Mouse (Mus musculus) E14TG2a.4 (cell line): ENCODE measurements around the gene Slx4ip.
A peak's percentile ranks its signal among the peaks of the same experiment; 100 is the strongest.

Experiments
- H3K27me3 ChIP-seq: 2 replicates; pipeline ENCODE4 v1.6.1; 2014; ENCODE audit warnings: low read length, control low read depth; ENCODE audit not compliant: insufficient read depth
- H3K36me3 ChIP-seq: 2 replicates; pipeline ENCODE4 v1.6.1; 2014; ENCODE audit warnings: low read length, control low read depth; ENCODE audit not compliant: insufficient read depth
- H3K4me1 ChIP-seq: replicated peaks from 2 replicates; pipeline ENCODE4 v1.6.1; 2014; ENCODE audit warnings: low read depth, low read length, control low read depth
- H3K4me3 ChIP-seq: replicated peaks from 2 replicates; pipeline ENCODE4 v1.5.1; 2014; ENCODE audit warnings: mild to moderate bottlenecking, low read length
- H3K9me3 ChIP-seq: 2 replicates; pipeline ENCODE4 v1.6.1; 2014; ENCODE audit warnings: low read length, control low read depth
- CTCF ChIP-seq: conservative IDR thresholded peaks from 2 replicates; pipeline ENCODE4 v1.5.1; 2014; ENCODE audit warnings: low read length
- NANOG ChIP-seq: IDR thresholded peaks from 2 replicates; pipeline ENCODE4 v1.6.1; 2014; ENCODE audit warnings: borderline replicate concordance, low read length, mixed read lengths
- POU5F1 ChIP-seq: IDR thresholded peaks from 2 replicates; pipeline ENCODE4 v1.6.1; 2014; ENCODE audit warnings: low read length, borderline replicate concordance

Slx4ip gene

GRCm38 (mm10) chr2:137094301-137094700 is 203.3 kb downstream of the Slx4ip start:
- H3K9me3 ChIP-seq: no peaks in the 10 kb centered on the region
- no peak overlapping the region for H3K4me3 ChIP-seq
- peaks cover 76% of the 10 kb centered on the region for H3K4me1 ChIP-seq
- peaks cover 71% of the 10 kb centered on the region for H3K36me3 ChIP-seq
- no peak for TF ChIP-seq POU5F1
- TF ChIP-seq CTCF: no peak
- no peak for TF ChIP-seq NANOG
- no peaks in the 10 kb centered on the region for H3K27me3 ChIP-seq

GRCm38 (mm10) chr2:137096981-137097460 is 206.0 kb downstream of the Slx4ip start:
- Histone ChIP-seq H3K36me3 (peaks cover 64% of the 10 kb centered on the region), H3K27me3 (no peaks in the 10 kb centered on the region), H3K9me3 (no peaks in the 10 kb centered on the region), H3K4me1 (peaks cover 97% of the 10 kb centered on the region), H3K4me3 (peak overlapping the region; percentile 50)
- no peak for TF ChIP-seq NANOG
- no peak for TF ChIP-seq POU5F1
- TF ChIP-seq CTCF: no peak

GRCm38 (mm10) chr2:137098269-137099035 is 207.4 kb downstream of the Slx4ip start:
- Histone ChIP-seq H3K36me3 (peaks cover 61% of the 10 kb centered on the region), H3K9me3 (no peaks in the 10 kb centered on the region), H3K4me1 (peaks cover 90% of the 10 kb centered on the region), H3K4me3 (peak overlapping the region; percentile 50), H3K27me3 (no peaks in the 10 kb centered on the region)
- TF ChIP-seq POU5F1: no peak
- no peak for TF ChIP-seq NANOG

GRCm38 (mm10) chr2:137099211-137099734 is 208.3 kb downstream of the Slx4ip start:
- TF ChIP-seq NANOG: no peak
- TF ChIP-seq CTCF: no peak
- no peak for TF ChIP-seq POU5F1
- H3K9me3 ChIP-seq: no peaks in the 10 kb centered on the region
- peak overlapping the region; percentile 50 for H3K4me3 ChIP-seq

GRCm38 (mm10) chr2:137101074-137101473 is 210.1 kb downstream of the Slx4ip start:
- H3K27me3 ChIP-seq: no peaks in the 10 kb centered on the region
- TF ChIP-seq POU5F1: no peak
- no peak for TF ChIP-seq CTCF
- TF ChIP-seq NANOG: no peak
- H3K4me3 ChIP-seq: no peak overlapping the region
- peaks cover 77% of the 10 kb centered on the region for H3K4me1 ChIP-seq
- no peaks in the 10 kb centered on the region for H3K9me3 ChIP-seq
- peaks cover 65% of the 10 kb centered on the region for H3K36me3 ChIP-seq

More at GRCm38 (mm10) chr2:137099211-137099734, 208.3 kb downstream of the Slx4ip start:
- Histone ChIP-seq H3K4me1 (peaks cover 88% of the 10 kb centered on the region), H3K27me3 (no peaks in the 10 kb centered on the region), H3K36me3 (peaks cover 61% of the 10 kb centered on the region)

- H3K36me3 ChIP-seq: peaks cover 45% of the 10 kb centered on the region
- no peaks in the 10 kb centered on the region for H3K9me3 ChIP-seq
Measured at GRCm38 (mm10) chr2:137107203-137107602, 216.2 kb downstream of the Slx4ip start.

GRCm38 (mm10) chr2:137107946-137108345 is 216.9 kb downstream of the Slx4ip start:
- Histone ChIP-seq H3K27me3 (peaks cover 6% of the 10 kb centered on the region; the same call in 1 of the 2 replicates), H3K36me3 (peaks cover 44% of the 10 kb centered on the region)
- TF ChIP-seq NANOG: no peak
- no peak for TF ChIP-seq CTCF
- no peak for TF ChIP-seq POU5F1

More at GRCm38 (mm10) chr2:137107203-137107602, 216.2 kb downstream of the Slx4ip start:
- no peaks in the 10 kb centered on the region for H3K27me3 ChIP-seq
- H3K4me1 ChIP-seq: peaks cover 76% of the 10 kb centered on the region
- TF ChIP-seq NANOG (no peak), CTCF (no peak), POU5F1 (no peak)
- no peak overlapping the region for H3K4me3 ChIP-seq

GRCm38 (mm10) chr2:137109321-137110213 is 218.5 kb downstream of the Slx4ip start:
- H3K27me3 ChIP-seq: peaks cover 6% of the 10 kb centered on the region; the same call in 1 of the 2 replicates
- H3K4me3 ChIP-seq: peak overlapping the region; percentile 67
- TF ChIP-seq NANOG: no peak
- TF ChIP-seq POU5F1: no peak
- no peak for TF ChIP-seq CTCF
- H3K36me3 ChIP-seq: peaks cover 30% of the 10 kb centered on the region
- no peaks in the 10 kb centered on the region for H3K9me3 ChIP-seq
- H3K4me1 ChIP-seq: peaks cover 80% of the 10 kb centered on the region

More at GRCm38 (mm10) chr2:137107946-137108345, 216.9 kb downstream of the Slx4ip start:
- no peaks in the 10 kb centered on the region for H3K9me3 ChIP-seq
- H3K4me3 ChIP-seq: no peak overlapping the region
- peaks cover 80% of the 10 kb centered on the region for H3K4me1 ChIP-seq
